Comparison of ENCODE assay signal across 14 mouse cellular contexts in genomic region chr2:8877855-8878254, GRCm38 (mm10).
DNase-seq lines count a peak whose midpoint lies in the region; ATAC-seq and TF ChIP-seq lines count a peak whose summit lies in the region.
"Had no signal": no experiment of that assay in that cellular context is flagged by ENCODE, and none has a peak within 500 bp of the region (broad histone marks: within the 10 kb centered on the region; RNA-seq: fewer than 3 reads in every experiment).

No protein-coding gene starts in this region.

- 71% methylated on average over 3 of the region's 3 CpGs for WGBS in heart, adult 2 months
- WGBS in lung, embryonic 14.5 days, result 53% methylated on average over 3 of the region's 3 CpGs

- no peaks in the 10 kb centered on the region for H3K27me3 ChIP-seq in heart, adult 2 months (ENCODE audit: control insufficient read depth, insufficient read depth, low read length)
- H3K27me3 ChIP-seq in lung, embryonic 14.5 days (ENCODE audit: insufficient read depth, low read length), result no peaks in the 10 kb centered on the region
- H3K27me3 ChIP-seq: forebrain, embryonic 13.5 days; liver, embryonic 12.5 days; stomach, embryonic 15.5 days had no signal

- no peak overlapping the region for H3K4me3 ChIP-seq in heart, adult 2 months
- H3K4me3 ChIP-seq in lung, embryonic 14.5 days (ENCODE audit: low read depth, low read length), result no peak overlapping the region
- H3K4me3 ChIP-seq: forebrain, embryonic 13.5 days; liver, embryonic 12.5 days; stomach, embryonic 15.5 days had no signal

- 0 out of 2 replicates have a peak, but pooled peaks have one; percentile 3 for TF ChIP-seq CTCF in heart, adult 2 months (IDR thresholded peaks at IDR 0.05)
- TF ChIP-seq CTCF in lung, embryonic 14.5 days (IDR thresholded peaks at IDR 0.05; ENCODE audit: low read depth), result peak; percentile 27

- no peaks in the 10 kb centered on the region for H3K36me3 ChIP-seq in heart, adult 2 months (ENCODE audit: control insufficient read depth, insufficient read depth, low read length)
- no peaks in the 10 kb centered on the region for H3K36me3 ChIP-seq in lung, embryonic 14.5 days (ENCODE audit: insufficient read depth)
- H3K36me3 ChIP-seq: liver, embryonic 12.5 days; stomach, embryonic 15.5 days had no signal

- no peak for TF ChIP-seq POLR2A in heart, adult 2 months (IDR thresholded peaks at IDR 0.05; ENCODE audit: insufficient read depth, low read depth, low read length)

- H3K4me1 ChIP-seq in heart, adult 2 months (ENCODE audit: control insufficient read depth, insufficient read depth, low read length), result no peaks in the 10 kb centered on the region
- H3K4me1 ChIP-seq in lung, embryonic 14.5 days (ENCODE audit: insufficient read depth), result no peaks in the 10 kb centered on the region
- H3K4me1 ChIP-seq: forebrain, embryonic 13.5 days; liver, embryonic 12.5 days; stomach, embryonic 15.5 days had no signal

- ATAC-seq in lung, embryonic 14.5 days (ENCODE audit: insufficient read depth), result no peak
- ATAC-seq: activated CD4-positive, CD25-positive, alpha-beta regulatory T cell, adult 4 months; forebrain, embryonic 13.5 days; liver, embryonic 12.5 days had no signal

- intact Hi-C loops in heart, adult 2 months (cut with DNase I), result no loop called here
- intact Hi-C loops in heart, postnatal 10 days (cut with DNase I), result no loop called here
- intact Hi-C loops in heart, postnatal 14 days (cut with DNase I), result no loop called here

- H3K4me2 ChIP-seq in lung, embryonic 14.5 days, result no peak overlapping the region
- H3K4me2 ChIP-seq: forebrain, embryonic 13.5 days; liver, embryonic 12.5 days; stomach, embryonic 15.5 days had no signal

- no peak overlapping the region for H3K9ac ChIP-seq in heart, adult 2 months (ENCODE audit: low read depth, low read length)
- no peak overlapping the region for H3K9ac ChIP-seq in lung, embryonic 14.5 days
- H3K9ac ChIP-seq: forebrain, embryonic 13.5 days; liver, embryonic 12.5 days; stomach, embryonic 15.5 days had no signal

- H3K27ac ChIP-seq in heart, adult 2 months, result no peak overlapping the region
- no peak overlapping the region for H3K27ac ChIP-seq in lung, embryonic 14.5 days (ENCODE audit: low read depth)
- H3K27ac ChIP-seq: forebrain, embryonic 13.5 days; liver, embryonic 12.5 days; macrophage; stomach, embryonic 15.5 days had no signal

- no peaks in the 10 kb centered on the region for H3K9me3 ChIP-seq in lung, embryonic 14.5 days (ENCODE audit: low read depth, low read length)
- H3K9me3 ChIP-seq: forebrain, embryonic 13.5 days; liver, embryonic 12.5 days; stomach, embryonic 15.5 days had no signal

- no peak for TF ChIP-seq EP300 in heart, adult 2 months (IDR thresholded peaks at IDR 0.05; ENCODE audit: insufficient read depth, low read depth, low read length)

- DNase-seq in heart, adult 2 months, result no peak
- DNase-seq in heart, postnatal 10 days, result no peak
- peak; percentile 19 for DNase-seq in lung, embryonic 14.5 days
- DNase-seq in lung, postnatal 14 days, result no peak
- DNase-seq in MN1 (ENCODE audit: low spot score), result peak; percentile 8
- peak; percentile 34 for DNase-seq in induced T-regulatory cell, adult 2 months (ENCODE audit: low read depth)
- no peak for DNase-seq in heart, postnatal 14 days
- DNase-seq: gastrocnemius, postnatal 36 days; kidney, adult 8-10 months had no signal

- H3K79me2 ChIP-seq in heart, adult 2 months (replicated peaks; ENCODE audit: control insufficient read depth, insufficient read depth, low read length), result no peaks in the 10 kb centered on the region

Comparison
In these comparisons a context has a peak if more than half of its experiments do, and no peak if none do; other contexts are left out.
1. DNase-seq: peak in lung, embryonic 14.5 days (single experiment), MN1 (single experiment) and induced T-regulatory cell, adult 2 months (single experiment); none in heart, adult 2 months (0 of 2), heart, postnatal 10 days (0 of 2), lung, postnatal 14 days (single experiment) and heart, postnatal 14 days (0 of 2).